Mouse (Mus musculus): ENCODE measurements around the gene Ccdc24.

- TF ChIP-seq CEBPB (IDR thresholded peaks at IDR 0.05; ENCODE audit: low read depth) (no peak), CTCF (IDR thresholded peaks at IDR 0.05; ENCODE audit: control insufficient read depth, insufficient read depth, insufficient read length) (no peak), USF1 (IDR thresholded peaks at IDR 0.05; ENCODE audit: low read depth) (no peak), FOSL1 (IDR thresholded peaks at IDR 0.05; ENCODE audit: insufficient read depth, low read length, poor library complexity, severe bottlenecking) (no peak), MYOG (IDR thresholded peaks at IDR 0.05; ENCODE audit: control insufficient read depth, extremely low read depth, insufficient read length) (no peak), MYOD1 (IDR thresholded peaks at IDR 0.05; ENCODE audit: control insufficient read depth, insufficient read length, low read depth) (no peak), MAX (IDR thresholded peaks at IDR 0.05) (no peak)
Observed at GRCm38 (mm10) chr4:117916386-117916785, 44.0 kb upstream of the Ccdc24 start.

Data from C2C12 (cell line).